Mouse (Mus musculus): ENCODE measurements around the gene Hyls1. TPM values are rescaled to one million over a fixed set of nuclear protein-coding genes. Genes with fewer than 3 reads are reported as not detected.
A peak's percentile ranks its signal among the peaks of the same experiment; 100 is the strongest.

Gene Hyls1
- polyA plus RNA-seq, 1 experiment = 0.89 TPM

DNA sequence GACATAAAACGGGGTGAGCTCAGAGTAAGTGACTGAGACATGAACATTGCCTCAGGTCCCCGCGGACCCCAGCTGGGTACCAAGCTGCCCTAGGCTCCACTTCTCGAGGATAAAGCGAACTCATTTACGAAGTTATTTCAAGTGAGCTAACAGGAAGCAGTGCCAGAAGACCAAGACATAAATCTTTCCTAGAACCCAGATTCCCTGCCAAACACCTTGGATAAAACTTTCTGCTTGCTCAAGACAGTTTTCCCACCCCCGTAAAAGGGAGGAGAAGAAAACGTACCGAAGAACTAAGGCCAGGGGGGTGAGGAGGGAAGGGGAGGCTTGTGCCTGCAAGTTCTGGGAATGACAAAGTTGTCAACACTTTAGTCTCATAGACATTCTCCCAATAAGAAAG is 36.9 kb downstream of the Hyls1 start:
- 45% methylated on average over 9 of the region's 9 CpGs for WGBS
- Histone ChIP-seq H3K4me1 (ENCODE audit: control insufficient read depth, insufficient read depth, low read length) (no peaks in the 10 kb centered on the region), H3K4me3 (replicated peaks; ENCODE audit: extremely low read depth, low read depth, low read length) (no peak overlapping the region)
- TF ChIP-seq CTCF (IDR thresholded peaks at IDR 0.05; ENCODE audit: insufficient read depth, low read length) (no peak), POLR2A (IDR thresholded peaks at IDR 0.05; ENCODE audit: borderline replicate concordance, extremely low read depth, low read depth, low read length) (no peak)
- DNase-seq = no peak

DNA sequence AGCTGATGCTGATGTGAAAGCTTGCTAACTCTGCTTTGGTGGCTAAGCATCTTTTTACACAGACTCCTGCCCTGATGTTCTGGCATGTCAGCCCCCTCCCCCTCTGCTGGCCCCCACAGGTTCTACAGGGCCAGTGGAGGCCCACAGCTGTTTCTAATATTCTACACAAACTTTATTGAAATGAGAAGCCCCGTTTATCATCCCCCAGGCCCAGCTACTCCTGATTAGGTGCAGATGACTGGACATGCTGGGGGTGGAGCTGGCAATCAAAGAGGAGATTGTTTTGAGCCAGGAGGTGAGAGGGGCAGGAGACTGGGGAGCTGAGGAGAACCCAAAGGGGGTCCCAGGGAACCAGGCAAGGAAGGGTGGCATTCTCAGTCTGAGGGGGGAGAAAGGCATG is 40.4 kb downstream of the Hyls1 start:
- DNase-seq = no peak
- WGBS = 13% methylated on average over 1 of the region's 1 CpGs
- TF ChIP-seq CTCF (IDR thresholded peaks at IDR 0.05; ENCODE audit: insufficient read depth, low read length) (no peak), POLR2A (IDR thresholded peaks at IDR 0.05; ENCODE audit: borderline replicate concordance, extremely low read depth, low read depth, low read length) (no peak)
- Histone ChIP-seq H3K4me1 (ENCODE audit: control insufficient read depth, insufficient read depth, low read length) (no peaks in the 10 kb centered on the region), H3K4me3 (replicated peaks; ENCODE audit: extremely low read depth, low read depth, low read length) (no peak overlapping the region)

DNA sequence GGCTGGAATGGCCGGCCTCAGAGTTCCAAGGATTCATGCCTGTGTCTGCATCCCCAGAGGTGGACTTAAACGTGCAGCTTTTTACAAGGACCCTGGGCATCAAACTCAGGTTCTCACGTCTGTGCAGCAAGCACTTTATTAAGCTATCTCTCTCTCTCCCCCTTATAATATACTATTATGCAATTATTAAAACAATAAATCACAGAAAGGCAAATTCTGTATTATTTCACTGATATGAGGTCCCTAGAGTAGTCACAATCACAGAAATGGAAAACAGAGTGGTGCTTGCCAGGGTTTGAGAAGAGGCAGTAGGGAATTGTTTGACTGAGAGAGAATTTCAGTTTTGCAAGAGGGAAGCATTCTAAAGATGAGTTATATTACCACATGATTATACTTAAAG is 41.1 kb downstream of the Hyls1 start:
- Histone ChIP-seq H3K4me1 (ENCODE audit: control insufficient read depth, insufficient read depth, low read length) (no peaks in the 10 kb centered on the region), H3K4me3 (replicated peaks; ENCODE audit: extremely low read depth, low read depth, low read length) (no peak overlapping the region)
- DNase-seq = no peak
- TF ChIP-seq POLR2A (IDR thresholded peaks at IDR 0.05; ENCODE audit: borderline replicate concordance, extremely low read depth, low read depth, low read length) = no peak
- TF ChIP-seq CTCF (IDR thresholded peaks at IDR 0.05; ENCODE audit: insufficient read depth, low read length) = no peak
- 59% methylated on average over 3 of the region's 3 CpGs for WGBS

DNA sequence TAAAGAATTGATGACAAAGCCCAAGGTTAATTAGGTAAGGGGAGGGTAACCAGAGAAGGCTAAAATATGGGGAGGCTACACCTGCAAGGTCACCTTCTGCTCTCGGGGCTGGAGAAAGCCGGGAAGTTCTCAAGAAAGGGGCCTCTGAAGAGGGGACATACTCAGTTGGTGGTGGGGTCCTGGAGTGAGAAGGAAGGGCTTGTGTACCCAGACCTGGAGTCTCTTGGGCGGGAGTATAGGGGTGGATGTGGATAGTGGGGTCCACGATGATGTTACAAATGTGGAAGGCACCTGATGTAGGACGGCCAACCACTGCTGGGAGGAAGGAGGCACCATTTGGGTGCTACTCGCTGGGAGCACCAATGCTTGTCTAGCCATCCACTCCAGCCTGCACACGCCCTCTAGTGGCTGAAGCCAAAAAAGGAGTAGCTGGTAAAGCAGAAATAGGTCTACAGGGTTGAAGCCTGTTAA is 46.2 kb downstream of the Hyls1 start:
- Histone ChIP-seq H3K4me1 (ENCODE audit: control insufficient read depth, insufficient read depth, low read length) (no peaks in the 10 kb centered on the region; the same call in 1 of the 2 replicates), H3K4me3 (replicated peaks; ENCODE audit: extremely low read depth, low read depth, low read length) (no peak overlapping the region)
- 17% methylated on average over 7 of the region's 7 CpGs for WGBS
- TF ChIP-seq CTCF (IDR thresholded peaks at IDR 0.05; ENCODE audit: insufficient read depth, low read length) = peak; percentile 82
- TF ChIP-seq POLR2A (IDR thresholded peaks at IDR 0.05; ENCODE audit: borderline replicate concordance, extremely low read depth, low read depth, low read length) = no peak
- DNase-seq = peak; percentile 52

DNA sequence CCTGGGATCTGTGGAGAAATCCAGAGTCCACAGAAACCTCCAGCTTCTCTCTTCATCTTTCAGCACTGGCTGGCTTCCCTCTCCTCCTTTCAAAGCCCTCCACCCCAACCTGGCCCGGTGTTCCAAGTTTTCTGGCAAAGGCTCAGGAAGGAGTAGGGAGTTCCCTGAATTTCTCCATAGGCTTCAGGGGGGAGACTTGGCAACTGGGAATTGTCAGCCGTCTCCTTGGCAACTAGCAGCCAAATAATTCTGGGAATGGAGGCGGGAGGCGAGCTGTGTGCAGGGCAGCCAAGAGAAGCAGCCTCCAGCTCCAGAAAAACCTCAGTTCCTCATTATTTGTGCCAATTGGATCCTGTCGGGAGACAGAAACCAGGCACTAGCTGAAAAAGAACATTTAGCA is 46.7 kb downstream of the Hyls1 start:
- DNase-seq = peak; percentile 10
- 33% methylated on average over 5 of the region's 5 CpGs for WGBS
- TF ChIP-seq POLR2A (IDR thresholded peaks at IDR 0.05; ENCODE audit: borderline replicate concordance, extremely low read depth, low read depth, low read length) (no peak), CTCF (IDR thresholded peaks at IDR 0.05; ENCODE audit: insufficient read depth, low read length) (no peak)
- Histone ChIP-seq H3K4me3 (replicated peaks; ENCODE audit: extremely low read depth, low read depth, low read length) (no peak overlapping the region), H3K4me1 (ENCODE audit: control insufficient read depth, insufficient read depth, low read length) (no peaks in the 10 kb centered on the region; the same call in 1 of the 2 replicates)

DNA sequence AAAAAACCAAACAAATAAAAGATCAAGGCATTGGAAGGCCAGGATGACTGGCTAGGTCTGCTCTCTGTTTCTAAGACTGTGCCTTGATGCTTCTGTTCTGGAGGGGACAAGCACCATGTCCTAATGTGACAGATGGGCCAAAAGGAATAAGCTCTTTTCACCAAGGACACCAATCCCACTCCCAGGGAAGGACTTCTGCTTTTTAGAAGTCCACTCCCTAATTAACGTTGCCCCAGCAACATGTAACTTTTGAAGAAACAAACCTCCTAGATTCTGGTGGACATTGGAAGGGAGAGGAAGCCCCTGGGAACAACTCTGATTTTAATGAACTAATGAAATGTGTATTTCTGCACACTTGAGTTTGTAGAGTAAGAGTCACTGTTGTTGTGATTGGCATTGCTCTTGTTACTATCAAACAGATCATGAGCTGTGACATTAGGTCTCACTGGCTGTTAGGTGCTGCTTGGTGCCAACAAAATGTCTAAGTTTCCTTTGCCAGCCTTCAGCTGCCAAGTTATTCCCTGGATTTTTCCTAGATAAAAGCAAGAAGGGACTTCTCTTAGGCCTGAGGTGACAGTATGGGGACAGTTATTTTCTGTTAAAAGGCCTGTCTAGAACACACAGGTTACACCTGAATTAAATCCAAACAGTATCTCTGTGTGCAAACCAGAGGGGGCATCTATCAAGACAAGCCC is 47.2 kb downstream of the Hyls1 start:
- Histone ChIP-seq H3K4me1 (ENCODE audit: control insufficient read depth, insufficient read depth, low read length) (no peaks in the 10 kb centered on the region; the same call in 1 of the 2 replicates), H3K4me3 (replicated peaks; ENCODE audit: extremely low read depth, low read depth, low read length) (no peak overlapping the region)
- no peak for TF ChIP-seq POLR2A (IDR thresholded peaks at IDR 0.05; ENCODE audit: borderline replicate concordance, extremely low read depth, low read depth, low read length)
- no peak for TF ChIP-seq CTCF (IDR thresholded peaks at IDR 0.05; ENCODE audit: insufficient read depth, low read length)
- DNase-seq = no peak
- WGBS = 62% methylated on average over 1 of the region's 1 CpGs

DNA sequence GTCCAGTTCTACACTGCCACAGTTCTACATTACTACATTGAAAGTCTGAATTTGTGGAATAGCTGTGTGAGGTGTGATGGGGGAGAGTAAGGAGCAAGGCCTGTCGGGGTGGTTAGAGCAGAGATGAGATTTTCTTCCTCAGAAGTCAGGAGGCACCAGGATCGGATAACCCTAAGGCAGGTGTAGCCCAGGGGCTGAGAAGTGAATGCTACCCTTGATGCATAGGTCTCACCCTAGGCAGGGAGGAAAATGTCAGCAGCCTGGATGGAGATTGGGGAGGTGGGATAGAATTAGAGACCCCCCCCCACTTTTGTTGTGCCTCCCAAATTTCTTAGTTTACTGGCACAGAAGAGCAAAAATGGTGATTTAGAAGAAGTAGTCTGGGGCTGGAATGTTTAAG is 48.0 kb downstream of the Hyls1 start:
- 81% methylated on average over 2 of the region's 2 CpGs for WGBS
- Histone ChIP-seq H3K4me3 (replicated peaks; ENCODE audit: extremely low read depth, low read depth, low read length) (no peak overlapping the region), H3K4me1 (ENCODE audit: control insufficient read depth, insufficient read depth, low read length) (no peaks in the 10 kb centered on the region; the same call in 1 of the 2 replicates)
- TF ChIP-seq POLR2A (IDR thresholded peaks at IDR 0.05; ENCODE audit: borderline replicate concordance, extremely low read depth, low read depth, low read length) = no peak
- no peak for TF ChIP-seq CTCF (IDR thresholded peaks at IDR 0.05; ENCODE audit: insufficient read depth, low read length)
- DNase-seq = no peak

DNA sequence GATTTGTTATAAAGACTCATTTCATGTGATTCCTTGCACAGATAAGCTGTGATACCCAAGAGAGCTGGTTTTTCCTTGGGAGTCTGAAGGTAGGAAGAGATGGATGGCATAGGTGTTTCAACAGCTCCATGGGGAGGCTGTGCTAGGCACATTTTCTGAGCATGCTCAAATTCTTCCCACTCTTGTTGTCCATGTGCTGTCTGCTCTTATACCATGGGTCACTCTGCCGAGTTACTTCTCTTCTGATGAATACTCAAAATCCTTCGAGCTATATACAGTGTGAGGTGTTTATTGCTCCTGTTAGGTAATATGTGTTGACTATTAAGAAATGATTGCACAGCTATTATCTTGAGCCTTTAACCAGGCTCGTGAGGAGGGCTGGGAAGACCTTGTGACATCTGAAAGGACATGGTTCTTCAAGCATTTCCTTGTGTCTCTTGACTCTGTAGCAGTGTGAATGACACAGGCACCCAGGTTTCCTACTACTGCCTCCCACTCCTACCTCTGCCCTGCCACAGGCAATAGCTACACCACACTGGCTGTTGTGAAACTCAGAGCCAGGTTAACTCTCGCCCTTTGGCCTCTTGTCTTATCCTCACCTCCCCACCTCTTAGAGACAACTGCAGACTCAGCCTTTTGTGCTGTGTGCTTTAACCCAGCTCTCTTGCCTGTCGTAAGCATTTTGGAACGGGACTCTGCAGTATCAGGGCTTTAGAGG is 49.4 kb downstream of the Hyls1 start:
- H3K4me3 ChIP-seq (replicated peaks; ENCODE audit: extremely low read depth, low read depth, low read length) = no peak overlapping the region
- 72% methylated on average over 6 of the region's 6 CpGs for WGBS
- H3K4me1 ChIP-seq (ENCODE audit: control insufficient read depth, insufficient read depth, low read length) = no peaks in the 10 kb centered on the region; the same call in 1 of the 2 replicates
- DNase-seq = no peak
- TF ChIP-seq POLR2A (IDR thresholded peaks at IDR 0.05; ENCODE audit: borderline replicate concordance, extremely low read depth, low read depth, low read length) (no peak), CTCF (IDR thresholded peaks at IDR 0.05; ENCODE audit: insufficient read depth, low read length) (no peak)

DNA sequence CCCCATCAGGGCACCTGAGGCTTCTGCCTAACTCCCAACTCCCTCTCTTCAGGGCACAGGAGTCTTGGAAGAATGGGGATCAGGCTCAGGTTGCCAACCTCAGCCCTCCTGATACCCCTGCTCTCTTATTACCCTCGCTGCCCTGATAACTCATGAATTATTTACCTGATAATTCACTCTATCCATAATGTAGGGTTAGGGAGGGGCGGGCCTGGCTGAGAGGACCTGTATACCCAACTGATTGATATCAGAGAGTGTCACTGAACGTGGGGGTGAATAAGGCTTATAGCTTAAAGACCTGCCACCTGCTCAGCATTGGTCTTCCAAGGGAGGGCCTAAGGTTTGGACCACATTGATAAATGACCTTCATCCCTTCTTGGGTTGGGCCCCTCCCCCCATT is 52.0 kb downstream of the Hyls1 start, which contains the start of gene Gm1113:
Gene Gm1113, minus strand, starts transcription at position 101 of the 400 bp plus-strand sequence.
- Histone ChIP-seq H3K4me3 (replicated peaks; ENCODE audit: extremely low read depth, low read depth, low read length) (no peak within 1 kb of the TSS), H3K4me1 (ENCODE audit: control insufficient read depth, insufficient read depth, low read length) (no peaks in the 10 kb centered on the region)
- TF ChIP-seq CTCF (IDR thresholded peaks at IDR 0.05; ENCODE audit: insufficient read depth, low read length) = no peak
- no peak for TF ChIP-seq POLR2A (IDR thresholded peaks at IDR 0.05; ENCODE audit: borderline replicate concordance, extremely low read depth, low read depth, low read length)
- DNase-seq = no peak
- WGBS = 81% methylated on average over 3 of the region's 3 CpGs
